Mouse (Mus musculus) layer of hippocampus, adult 9-11 months (tissue): Measurements from ENCODE around the gene Syne2.

ENCODE experiments used
- DNase-seq: peaks from one replicate; pipeline ENCODE4 v3.0.0; 2022

Syne2 gene

DNA sequence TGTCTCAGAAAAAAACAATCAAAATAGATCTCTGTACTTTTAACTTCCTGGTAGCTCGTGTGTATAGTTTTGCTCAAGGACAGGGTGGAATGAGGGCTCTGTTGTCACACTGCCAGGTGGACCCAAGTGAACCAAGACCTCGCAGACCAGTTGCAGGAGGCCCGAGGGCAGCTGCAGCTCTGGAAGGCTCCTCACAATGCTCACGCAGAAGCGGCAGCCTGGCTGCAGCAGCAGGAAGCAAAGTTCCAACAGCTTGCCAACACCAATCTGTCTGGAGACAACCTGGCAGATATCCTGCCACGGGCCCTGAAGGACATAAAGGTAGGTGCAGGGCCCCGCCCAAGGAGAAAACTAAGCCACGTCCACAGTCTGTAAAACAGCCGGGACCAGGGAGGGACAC is 236.7 kb downstream of the Syne2 start:
- no peak for DNase-seq

- DNase-seq = no peak
These were observed 245.1 kb downstream of the Syne2 start for GRCm38 (mm10) chr12:76063001-76063400.

GRCm38 (mm10) chr12:76070386-76070785 is 252.5 kb downstream of the Syne2 start:
- no peak for DNase-seq

- no peak for DNase-seq
These were observed 254.3 kb downstream of the Syne2 start for GRCm38 (mm10) chr12:76071935-76072849.

DNA sequence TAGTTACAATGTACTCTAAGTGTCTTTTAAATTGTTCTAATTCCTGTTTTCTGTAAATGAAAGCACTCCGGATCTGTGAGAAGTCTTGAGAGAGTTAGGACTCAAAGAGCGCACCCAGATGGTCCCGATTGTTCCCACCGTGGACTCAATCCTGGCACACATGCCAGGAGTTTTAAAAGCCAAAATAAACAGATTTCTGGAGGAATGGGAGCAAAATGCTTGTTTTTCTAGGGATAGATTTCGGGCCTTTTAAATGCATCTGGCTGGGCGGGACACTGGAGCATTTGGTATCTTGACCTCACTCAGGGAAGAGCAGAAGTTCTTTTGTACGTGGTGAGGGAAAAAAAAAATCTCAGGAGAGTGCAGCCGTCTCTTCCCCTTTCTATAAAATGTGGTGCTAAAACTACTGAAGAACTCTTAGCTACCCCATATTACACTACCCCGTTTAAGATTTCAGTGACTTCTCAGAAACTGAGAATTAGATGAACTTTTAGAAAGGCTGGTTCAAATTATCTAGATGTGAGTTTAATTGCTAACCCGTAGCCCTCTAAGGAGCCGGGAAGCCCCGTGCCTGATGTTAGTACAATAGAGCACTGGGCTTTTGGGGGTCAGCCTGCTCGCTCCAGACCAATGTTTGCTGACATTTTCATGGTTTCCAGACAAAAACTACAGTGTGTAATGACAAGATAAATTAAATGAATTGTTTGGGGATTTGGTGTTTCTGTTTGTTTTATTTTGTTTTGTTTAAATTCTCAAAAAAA is 255.3 kb downstream of the Syne2 start:
- no peak for DNase-seq

GRCm38 (mm10) chr12:76073981-76074380 is 256.0 kb downstream of the Syne2 start:
- DNase-seq = no peak

- no peak for DNase-seq
These were observed 263.1 kb downstream of the Syne2 start for GRCm38 (mm10) chr12:76080876-76081556.

DNA sequence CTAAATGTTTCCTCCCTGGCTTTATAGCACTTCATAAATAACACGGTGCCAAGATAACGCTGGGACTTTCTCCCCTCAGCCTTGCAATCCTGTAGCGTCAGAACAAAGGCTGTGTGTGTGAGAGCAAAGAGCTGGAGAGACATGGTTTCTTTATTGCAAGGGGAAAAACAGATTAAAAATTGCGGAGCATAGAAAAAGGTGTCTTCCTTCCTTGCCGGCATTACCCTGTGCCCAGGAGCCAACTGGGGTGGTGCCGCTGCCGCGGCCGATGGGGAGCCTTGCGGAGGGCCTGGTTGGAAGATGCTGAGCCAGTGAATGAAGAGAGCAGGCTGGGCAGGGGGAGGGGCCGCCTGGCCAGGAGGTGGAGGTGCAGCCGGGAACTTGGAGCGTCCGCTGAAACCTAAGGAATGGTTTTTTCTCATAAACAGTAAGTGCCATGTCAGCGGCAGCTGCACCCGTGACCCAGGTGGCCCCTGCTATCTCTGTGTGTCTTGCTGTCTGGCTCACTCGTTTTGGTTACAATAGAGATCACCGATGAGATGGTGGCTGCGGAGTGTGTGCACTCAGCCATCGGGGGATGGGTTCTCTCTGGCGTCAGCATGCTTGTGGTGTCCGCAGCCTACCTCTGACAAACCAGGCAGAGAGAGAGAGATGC is 263.8 kb downstream of the Syne2 start:
- DNase-seq = peak; percentile 78

GRCm38 (mm10) chr12:76085066-76085465 is 267.1 kb downstream of the Syne2 start:
- DNase-seq = no peak

GRCm38 (mm10) chr12:76085956-76086905 is 268.3 kb downstream of the Syne2 start:
- no peak for DNase-seq

- DNase-seq = no peak
These were observed 269.1 kb downstream of the Syne2 start for GRCm38 (mm10) chr12:76087025-76087424.

GRCm38 (mm10) chr12:76092789-76093466 is 275.0 kb downstream of the Syne2 start:
- DNase-seq = no peak

DNA sequence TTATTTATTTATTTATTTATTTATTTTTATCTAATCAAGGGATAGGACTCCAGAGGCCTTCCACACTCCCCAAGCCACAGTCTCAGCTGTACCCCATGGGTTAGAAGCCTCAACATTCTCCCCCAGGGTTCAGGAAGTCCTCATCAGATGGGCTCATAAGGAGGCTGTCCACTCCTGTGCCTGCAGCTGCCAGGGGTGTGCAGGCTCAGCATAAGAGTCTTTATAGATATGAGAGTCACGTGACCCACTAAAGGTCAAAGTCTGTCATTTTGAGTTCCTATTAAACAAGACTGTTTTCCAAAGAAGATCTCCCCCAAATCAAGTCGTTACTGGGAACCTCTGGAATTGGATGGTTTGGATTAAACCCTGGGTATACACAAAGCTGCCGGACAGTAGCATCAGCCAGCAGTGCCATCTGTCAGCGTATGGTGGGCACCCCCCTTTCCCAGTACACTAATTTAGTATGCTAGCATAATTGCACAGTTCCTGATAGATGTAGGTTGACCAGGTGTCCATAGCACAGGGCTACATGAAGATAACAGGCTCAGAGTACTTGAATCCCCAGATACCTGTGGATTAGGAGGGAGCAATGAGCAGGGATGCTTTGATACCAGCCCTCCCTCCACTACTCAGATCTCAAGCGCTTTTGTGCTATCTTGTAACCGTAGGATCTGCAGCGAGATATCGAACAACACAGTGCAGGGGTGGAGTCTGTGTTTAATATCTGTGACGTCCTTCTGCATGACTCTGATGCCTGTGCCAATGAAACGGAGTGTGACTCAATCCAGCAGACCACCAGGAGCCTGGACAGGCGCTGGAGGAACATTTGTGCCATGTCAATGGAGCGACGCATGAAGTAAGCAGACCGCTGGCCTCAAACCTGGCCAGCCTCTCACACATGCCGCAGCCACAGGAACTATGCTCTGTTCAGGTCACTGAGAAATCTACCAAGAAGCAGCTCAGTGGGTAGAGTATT is 276.0 kb downstream of the Syne2 start:
- no peak for DNase-seq

GRCm38 (mm10) chr12:76095117-76096035 is 277.4 kb downstream of the Syne2 start:
- no peak for DNase-seq

- peak; percentile 48 for DNase-seq
These were observed 284.7 kb downstream of the Syne2 start for GRCm38 (mm10) chr12:76102621-76103020.

DNA sequence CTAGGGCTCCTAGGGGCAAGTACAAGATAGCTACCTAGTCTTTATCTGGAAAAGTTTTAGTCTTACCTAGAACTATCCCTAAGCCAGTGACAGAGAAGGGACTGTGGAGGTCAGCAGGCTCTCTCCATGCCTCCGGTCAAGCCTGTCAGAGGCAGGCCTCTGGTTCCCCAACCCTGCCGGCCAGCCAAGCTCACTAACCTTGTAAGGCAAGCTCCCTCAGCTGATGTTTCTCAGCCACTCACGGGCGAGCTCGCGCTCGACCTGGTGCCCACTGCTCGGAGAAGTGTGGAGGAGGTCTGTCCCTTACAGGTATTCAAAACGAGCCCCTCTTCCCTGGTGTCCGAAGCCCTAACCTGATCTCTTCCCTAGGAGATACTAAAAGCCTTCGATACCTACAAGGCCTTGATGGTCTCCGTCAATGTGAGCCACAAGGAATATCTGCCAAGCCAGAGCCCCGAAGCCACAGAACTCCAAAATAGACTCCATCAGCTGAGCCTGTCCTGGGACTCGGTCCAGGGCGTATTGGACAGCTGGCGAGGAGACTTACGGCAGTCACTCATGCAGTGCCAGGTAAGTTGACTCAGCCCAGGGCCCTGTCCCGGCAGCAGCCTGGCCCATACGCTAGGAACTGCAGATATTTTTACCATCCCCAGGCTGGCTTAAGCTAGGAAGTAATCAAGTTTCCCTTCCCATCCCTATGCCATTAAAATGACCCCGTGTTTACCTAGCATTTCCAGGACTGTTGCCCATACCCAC is 286.8 kb downstream of the Syne2 start:
- no peak for DNase-seq

- no peak for DNase-seq
These were observed 291.9 kb downstream of the Syne2 start for GRCm38 (mm10) chr12:76109646-76110405.
